Mouse (Mus musculus) MEL-GATA-1-ER (cell line): Measurements from ENCODE around the gene Cebpz.

Experiments
- DNase-seq: peaks from one replicate; pipeline ENCODE4 v3.0.0-alpha.2; 2012; ENCODE audit warnings: low read depth; ENCODE audit errors: extremely low read depth

The Cebpz gene

GRCm38 (mm10) chr17:78903158-78903557, 33.7 kb downstream of the Cebpz start:
- no peak for DNase-seq

- peak; percentile 54 for DNase-seq
Observed at GRCm38 (mm10) chr17:78895394-78895793, 41.5 kb downstream of the Cebpz start.

GRCm38 (mm10) chr17:78894991-78895390, 41.9 kb downstream of the Cebpz start:
- no peak for DNase-seq

- DNase-seq, result no peak
Observed at GRCm38 (mm10) chr17:78891020-78891419, 45.8 kb downstream of the Cebpz start.

- no peak for DNase-seq
Observed at GRCm38 (mm10) chr17:78889184-78889583, 47.7 kb downstream of the Cebpz start.

GRCm38 (mm10) chr17:78888554-78888953, 48.3 kb downstream of the Cebpz start:
- no peak for DNase-seq

GRCm38 (mm10) chr17:78885286-78886065, 51.4 kb downstream of the Cebpz start:
- no peak for DNase-seq

- DNase-seq, result no peak
Observed at GRCm38 (mm10) chr17:78883291-78883690, 53.6 kb downstream of the Cebpz start.

GRCm38 (mm10) chr17:78882401-78883112, 54.3 kb downstream of the Cebpz start, which contains the start of gene Eif2ak2:
Gene Eif2ak2, minus strand, starts transcription at chr17:78882573.
- DNase-seq, result peak; percentile 57

- DNase-seq, result peak; percentile 47
Observed at GRCm38 (mm10) chr17:78881878-78882304, 55.0 kb downstream of the Cebpz start.

GRCm38 (mm10) chr17:78873886-78874285, 63.0 kb downstream of the Cebpz start:
- DNase-seq, result no peak
